Mouse (Mus musculus) left cerebral cortex, adult 8-10 months (tissue): ENCODE results near the gene Fndc7. TPM values are rescaled to one million over a fixed set of nuclear protein-coding genes. Genes with fewer than 3 reads are reported as not detected.
"Not testable (repeated sequence)": the region's sequence is repeated elsewhere in the genome, so short reads cannot be mapped to it uniquely, and the experiment has no call there.

ENCODE experiments used
- DNase-seq, 2 experiments: peaks; one replicate each; pipeline ENCODE4 v3.0.0; 2022; ENCODE audit warnings: low spot score in 2 of 2
- total RNA-seq, 4 experiments: library from RNA; stranded (reverse); gene quantifications; 2 replicates each; pipeline ENCODE4 v1.2.4; 2022

The Fndc7 gene
- total RNA-seq, 4 experiments from 2014 or later = 0.11 to 0.35 (median 0.14) TPM

- DNase-seq = no peak
These were observed 33.9 kb downstream of the Fndc7 start for GRCm38 (mm10) chr3:108855864-108856263.

- peak; percentile 55 to 95 for DNase-seq
These were observed 34.4 kb downstream of the Fndc7 start for GRCm38 (mm10) chr3:108855371-108855770.

- no peak for DNase-seq
These were observed 36.5 kb downstream of the Fndc7 start for GRCm38 (mm10) chr3:108853266-108853665.

- DNase-seq = no peak
These were observed 37.7 kb downstream of the Fndc7 start for GRCm38 (mm10) chr3:108851996-108852697.

GRCm38 (mm10) chr3:108851554-108851953 lies 38.3 kb downstream of the Fndc7 start:
- DNase-seq = no peak

GRCm38 (mm10) chr3:108851075-108851474 lies 38.7 kb downstream of the Fndc7 start:
- no peak for DNase-seq

- no peak for DNase-seq
These were observed 39.3 kb downstream of the Fndc7 start for GRCm38 (mm10) chr3:108850506-108850905.

GRCm38 (mm10) chr3:108846616-108847015 lies 43.2 kb downstream of the Fndc7 start:
- no peak for DNase-seq

GRCm38 (mm10) chr3:108844521-108844920 lies 45.3 kb downstream of the Fndc7 start:
- no peak for DNase-seq

GRCm38 (mm10) chr3:108844026-108844425 lies 45.8 kb downstream of the Fndc7 start:
- DNase-seq = no peak

GRCm38 (mm10) chr3:108840716-108841054 lies 49.1 kb downstream of the Fndc7 start:
- DNase-seq = no peak

- peak; percentile 92 to 98 for DNase-seq
These were observed 49.6 kb downstream of the Fndc7 start, which contains the start of gene Stxbp3 for GRCm38 (mm10) chr3:108840000-108840715. TSS of gene Stxbp3 (minus strand) at chr3:108840526.

GRCm38 (mm10) chr3:108839647-108839999 lies 50.2 kb downstream of the Fndc7 start:
- DNase-seq = no peak

- no peak for DNase-seq
These were observed 50.8 kb downstream of the Fndc7 start for GRCm38 (mm10) chr3:108838980-108839379.

GRCm38 (mm10) chr3:108836931-108837330 lies 52.9 kb downstream of the Fndc7 start:
- DNase-seq = no peak

GRCm38 (mm10) chr3:108833717-108834116 lies 56.1 kb downstream of the Fndc7 start:
- DNase-seq = not testable (repeated sequence)

- no peak for DNase-seq
These were observed 58.1 kb downstream of the Fndc7 start for GRCm38 (mm10) chr3:108831750-108832149.

- no peak for DNase-seq
These were observed 59.3 kb downstream of the Fndc7 start for GRCm38 (mm10) chr3:108830493-108830892.

GRCm38 (mm10) chr3:108815631-108816030 lies 74.2 kb downstream of the Fndc7 start:
- no peak for DNase-seq

GRCm38 (mm10) chr3:108810747-108811263 lies 79.0 kb downstream of the Fndc7 start:
- no peak for DNase-seq

GRCm38 (mm10) chr3:108805622-108806021 lies 84.2 kb downstream of the Fndc7 start:
- no peak for DNase-seq
